Mouse (Mus musculus): ENCODE results near the gene 4931428L18Rik. TPM values are rescaled to one million over a fixed set of nuclear protein-coding genes. Genes with fewer than 3 reads are reported as not detected.

Gene 4931428L18Rik
- total RNA-seq, 2 experiments from 2014 or later: not detected

- no peak for DNase-seq
- TF ChIP-seq CTCF (IDR thresholded peaks at IDR 0.05): no peak
- intact Hi-C loops (cut with DNase I): no loop called here
- Histone ChIP-seq H3K4me3 (no peak overlapping the region), H3K27ac (no peak overlapping the region)
Measured at GRCm38 (mm10) chr1:31178264-31178663, 44.2 kb downstream of the 4931428L18Rik start.

GRCm38 (mm10) chr1:31176101-31176500 is 46.4 kb downstream of the 4931428L18Rik start, which contains the start of gene Lgsn:
Lgsn (plus strand) TSS chr1:31176401.
- Histone ChIP-seq H3K27ac (no peak within 1 kb of the TSS), H3K4me3 (no peak within 1 kb of the TSS)
- no peak for DNase-seq
- no peak for TF ChIP-seq CTCF (IDR thresholded peaks at IDR 0.05)
- intact Hi-C loops (cut with DNase I): no loop called here

- DNase-seq: no peak
- H3K4me3 ChIP-seq: no peak overlapping the region
- no peak overlapping the region for H3K27ac ChIP-seq
- intact Hi-C loops (cut with DNase I): no loop called here
- TF ChIP-seq CTCF (IDR thresholded peaks at IDR 0.05): no peak
Measured at GRCm38 (mm10) chr1:31175401-31175800, 47.1 kb downstream of the 4931428L18Rik start.

GRCm38 (mm10) chr1:31165326-31166121 is 57.0 kb downstream of the 4931428L18Rik start:
- no peak overlapping the region for H3K27ac ChIP-seq
- H3K4me3 ChIP-seq: no peak overlapping the region
- no peak for TF ChIP-seq CTCF (IDR thresholded peaks at IDR 0.05)
- DNase-seq: no peak
- intact Hi-C loops (cut with DNase I): no loop called here

- intact Hi-C loops (cut with DNase I): no loop called here
- H3K27ac ChIP-seq: no peak overlapping the region
- H3K4me3 ChIP-seq: no peak overlapping the region
- no peak for TF ChIP-seq CTCF (IDR thresholded peaks at IDR 0.05)
- no peak for DNase-seq
Measured at GRCm38 (mm10) chr1:31164527-31165189, 57.8 kb downstream of the 4931428L18Rik start.

GRCm38 (mm10) chr1:31156884-31157283 is 65.6 kb downstream of the 4931428L18Rik start:
- no peak for TF ChIP-seq CTCF (IDR thresholded peaks at IDR 0.05)
- DNase-seq: no peak
- intact Hi-C loops (cut with DNase I): no loop called here
- Histone ChIP-seq H3K27ac (no peak overlapping the region), H3K4me3 (no peak overlapping the region)

- no peak for TF ChIP-seq CTCF (IDR thresholded peaks at IDR 0.05)
- intact Hi-C loops (cut with DNase I): no loop called here
- Histone ChIP-seq H3K27ac (no peak overlapping the region), H3K4me3 (no peak overlapping the region)
- DNase-seq: no peak
Measured at GRCm38 (mm10) chr1:31156185-31156584, 66.3 kb downstream of the 4931428L18Rik start.

GRCm38 (mm10) chr1:31153793-31154349 is 68.6 kb downstream of the 4931428L18Rik start:
- TF ChIP-seq CTCF (IDR thresholded peaks at IDR 0.05): peak; percentile 88
- H3K4me3 ChIP-seq: no peak overlapping the region; the same call in 1 of the 2 replicates

GRCm38 (mm10) chr1:31152799-31153426 is 69.6 kb downstream of the 4931428L18Rik start:
- no peak for DNase-seq
- peak; percentile 42 for TF ChIP-seq CTCF (IDR thresholded peaks at IDR 0.05)
- Histone ChIP-seq H3K27ac (no peak overlapping the region), H3K4me3 (no peak overlapping the region)
- intact Hi-C loops (cut with DNase I): no loop called here

More at GRCm38 (mm10) chr1:31153793-31154349, 68.6 kb downstream of the 4931428L18Rik start:
- intact Hi-C loops (cut with DNase I): loop anchor here (1.0 kb wide), 2 partner anchors 234 to 376 kb away; no protein-coding TSS in a partner anchor
- DNase-seq: peak; percentile 55
- no peak overlapping the region for H3K27ac ChIP-seq

DNA sequence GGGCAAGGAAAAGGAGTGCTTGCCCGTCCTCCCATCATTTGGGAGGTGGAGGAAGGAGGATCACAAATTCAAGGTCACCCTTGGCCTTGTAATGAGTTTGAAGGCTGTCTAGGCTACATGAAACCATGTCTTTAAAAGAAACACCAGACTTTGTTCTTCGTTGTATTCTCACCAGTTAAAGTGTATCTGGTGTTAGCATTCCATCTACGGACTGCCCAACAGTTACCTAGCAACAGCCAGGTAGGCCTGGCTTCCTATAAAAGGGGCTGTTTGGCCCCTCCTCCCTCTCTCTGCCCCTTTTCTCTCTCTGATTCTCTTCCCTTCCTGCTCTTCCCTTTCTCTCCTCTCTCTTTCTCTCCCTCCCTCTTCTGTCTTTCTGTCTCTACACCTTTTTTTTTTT is 71.9 kb downstream of the 4931428L18Rik start:
- intact Hi-C loops (cut with DNase I): no loop called here
- DNase-seq: no peak
- no peak overlapping the region for H3K4me3 ChIP-seq
- H3K27ac ChIP-seq: no peak overlapping the region
- TF ChIP-seq CTCF (IDR thresholded peaks at IDR 0.05): no peak

GRCm38 (mm10) chr1:31149671-31150070 is 72.8 kb downstream of the 4931428L18Rik start:
- DNase-seq: no peak
- Histone ChIP-seq H3K4me3 (no peak overlapping the region), H3K27ac (no peak overlapping the region)
- intact Hi-C loops (cut with DNase I): no loop called here
- no peak for TF ChIP-seq CTCF (IDR thresholded peaks at IDR 0.05)

GRCm38 (mm10) chr1:31143571-31143970 is 78.9 kb downstream of the 4931428L18Rik start:
- DNase-seq: no peak
- intact Hi-C loops (cut with DNase I): no loop called here

More at GRCm38 (mm10) chr1:31143571-31143970, 78.9 kb downstream of the 4931428L18Rik start:
- no peak overlapping the region for H3K27ac ChIP-seq
- no peak overlapping the region for H3K4me3 ChIP-seq
- TF ChIP-seq CTCF (IDR thresholded peaks at IDR 0.05): no peak
